Mouse (Mus musculus): ENCODE results near the gene Kpna3. TPM values are rescaled to one million over a fixed set of nuclear protein-coding genes. Genes with fewer than 3 reads are reported as not detected.
A peak's percentile ranks its signal among the peaks of the same experiment; 100 is the strongest.

The Kpna3 gene
- polyA plus RNA-seq, 1 experiment from 2014 or later: 122 TPM

DNA sequence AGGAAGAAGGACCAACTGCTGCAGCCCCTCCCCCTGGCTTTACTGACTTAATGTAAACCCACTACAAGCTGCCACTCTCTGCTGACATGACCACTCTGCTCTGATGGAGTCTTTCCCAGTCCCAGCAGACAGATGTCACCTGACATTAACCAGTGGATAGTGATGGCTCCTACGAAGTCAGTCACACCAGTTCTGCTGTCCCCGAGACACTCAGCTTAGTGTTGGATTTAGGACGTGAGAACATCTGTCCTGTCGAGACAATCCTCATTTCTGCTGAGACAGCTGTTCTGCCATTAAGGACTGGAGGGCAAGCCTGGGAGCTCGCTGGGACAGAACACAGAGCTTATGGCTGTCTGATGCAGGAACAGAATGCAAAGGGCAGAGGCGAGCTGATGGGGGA, 88.9 kb downstream of the Kpna3 start:
- H3K27ac ChIP-seq (replicated peaks; ENCODE audit: low read depth, low read length): no peak overlapping the region
- H3K9me3 ChIP-seq (replicated peaks; ENCODE audit: control insufficient read depth, low read length): no peaks in the 10 kb centered on the region
- H3K36me3 ChIP-seq (replicated peaks; ENCODE audit: control insufficient read depth, insufficient read depth, low read depth, low read length): no peaks in the 10 kb centered on the region
- no peaks in the 10 kb centered on the region for H3K4me1 ChIP-seq (ENCODE audit: control insufficient read depth, insufficient read depth, low read length)
- no peak overlapping the region for H3K4me2 ChIP-seq (ENCODE audit: low read depth, low read length)
- H3K27me3 ChIP-seq (ENCODE audit: control insufficient read depth, insufficient read depth, low read length): no peaks in the 10 kb centered on the region
- ATAC-seq (replicated peaks; ENCODE audit: insufficient number of reproducible peaks, low FRiP score, low TSS enrichment, low read depth) (no peak), DNase-seq (ENCODE audit: low spot score) (no peak)
- WGBS: 68% methylated on average over 6 of the region's 6 CpGs
- H3K9ac ChIP-seq (replicated peaks; ENCODE audit: low read length): no peak overlapping the region
- H3K4me3 ChIP-seq (ENCODE audit: low read depth, low read length): no peak overlapping the region

DNA sequence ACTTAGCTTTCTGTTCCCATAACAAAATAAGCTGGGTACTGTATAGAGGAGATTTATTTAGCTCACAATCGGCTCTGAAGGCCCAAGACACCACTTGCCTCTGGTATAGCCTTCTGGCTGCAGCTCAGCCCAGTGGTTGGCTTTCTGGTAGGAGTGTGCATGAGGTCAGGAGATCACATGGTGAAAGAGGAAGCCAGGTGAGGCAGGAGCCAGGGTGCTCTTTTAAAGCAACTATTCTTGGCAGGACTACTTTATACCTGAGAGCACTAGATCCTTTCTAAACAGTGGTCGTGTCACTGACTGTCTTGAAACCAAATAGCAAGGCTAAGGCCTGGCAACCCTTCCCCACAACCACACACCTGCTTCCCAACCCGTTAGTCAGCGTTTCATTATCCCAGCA, 89.8 kb downstream of the Kpna3 start:
- Histone ChIP-seq H3K9me3 (replicated peaks; ENCODE audit: control insufficient read depth, low read length) (no peaks in the 10 kb centered on the region), H3K4me2 (ENCODE audit: low read depth, low read length) (no peak overlapping the region), H3K4me1 (ENCODE audit: control insufficient read depth, insufficient read depth, low read length) (no peaks in the 10 kb centered on the region), H3K27ac (replicated peaks; ENCODE audit: low read depth, low read length) (no peak overlapping the region), H3K36me3 (replicated peaks; ENCODE audit: control insufficient read depth, insufficient read depth, low read depth, low read length) (no peaks in the 10 kb centered on the region), H3K27me3 (ENCODE audit: control insufficient read depth, insufficient read depth, low read length) (no peaks in the 10 kb centered on the region), H3K9ac (replicated peaks; ENCODE audit: low read length) (no peak overlapping the region), H3K4me3 (ENCODE audit: low read depth, low read length) (no peak overlapping the region)
- WGBS: 91% methylated on average over 4 of the region's 4 CpGs
- DNase-seq (ENCODE audit: low spot score): no peak
- no peak for ATAC-seq (replicated peaks; ENCODE audit: insufficient number of reproducible peaks, low FRiP score, low TSS enrichment, low read depth)

DNA sequence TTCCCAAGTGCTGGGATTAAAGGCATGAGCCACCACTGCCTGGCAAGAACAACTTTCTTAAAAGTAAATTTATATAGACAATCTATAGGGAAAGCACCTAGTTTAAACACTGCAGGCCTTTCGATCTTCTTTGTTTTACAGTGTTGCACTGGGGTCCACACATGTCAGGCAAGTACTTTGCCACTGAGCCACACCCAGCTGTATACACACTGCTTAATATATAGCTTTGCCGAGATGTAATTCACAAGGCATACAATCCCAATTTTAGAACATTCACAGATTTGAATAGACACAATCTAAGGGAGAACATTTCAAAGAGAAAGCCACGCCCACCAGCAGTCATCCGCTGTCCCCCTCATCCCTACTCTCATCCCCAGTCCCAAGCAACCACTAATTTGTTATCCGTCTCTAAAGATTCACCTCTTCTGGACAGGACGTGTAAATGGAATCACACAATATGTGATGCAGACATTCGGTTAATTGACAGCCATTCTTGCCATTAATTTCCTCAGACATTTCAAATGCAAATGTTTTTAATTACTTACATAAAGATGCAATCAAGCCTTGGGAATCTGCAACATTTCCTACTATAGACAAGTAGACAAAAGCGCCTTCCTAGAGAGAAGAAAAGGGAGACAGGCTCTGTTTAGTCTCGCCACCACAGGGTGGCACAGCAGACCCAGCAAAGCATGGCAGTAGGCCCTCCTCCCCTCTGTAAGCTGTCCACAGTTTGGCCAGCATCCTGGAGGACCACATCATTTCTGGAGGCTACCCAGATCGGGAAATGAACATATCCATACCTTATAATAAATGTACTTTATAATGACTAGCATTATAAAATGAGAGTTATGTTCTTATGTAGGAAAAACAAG, 92.6 kb downstream of the Kpna3 start:
- H3K27me3 ChIP-seq (ENCODE audit: control insufficient read depth, insufficient read depth, low read length): no peaks in the 10 kb centered on the region
- H3K4me2 ChIP-seq (ENCODE audit: low read depth, low read length): no peak overlapping the region
- H3K9ac ChIP-seq (replicated peaks; ENCODE audit: low read length): no peak overlapping the region
- H3K36me3 ChIP-seq (replicated peaks; ENCODE audit: control insufficient read depth, insufficient read depth, low read depth, low read length): no peaks in the 10 kb centered on the region
- no peak overlapping the region for H3K27ac ChIP-seq (replicated peaks; ENCODE audit: low read depth, low read length)
- DNase-seq (ENCODE audit: low spot score) (no peak), ATAC-seq (replicated peaks; ENCODE audit: insufficient number of reproducible peaks, low FRiP score, low TSS enrichment, low read depth) (no peak)
- 78% methylated on average over 10 of the region's 10 CpGs for WGBS
- no peaks in the 10 kb centered on the region for H3K4me1 ChIP-seq (ENCODE audit: control insufficient read depth, insufficient read depth, low read length)
- no peak overlapping the region for H3K4me3 ChIP-seq (ENCODE audit: low read depth, low read length)
- no peaks in the 10 kb centered on the region for H3K9me3 ChIP-seq (replicated peaks; ENCODE audit: control insufficient read depth, low read length)

DNA sequence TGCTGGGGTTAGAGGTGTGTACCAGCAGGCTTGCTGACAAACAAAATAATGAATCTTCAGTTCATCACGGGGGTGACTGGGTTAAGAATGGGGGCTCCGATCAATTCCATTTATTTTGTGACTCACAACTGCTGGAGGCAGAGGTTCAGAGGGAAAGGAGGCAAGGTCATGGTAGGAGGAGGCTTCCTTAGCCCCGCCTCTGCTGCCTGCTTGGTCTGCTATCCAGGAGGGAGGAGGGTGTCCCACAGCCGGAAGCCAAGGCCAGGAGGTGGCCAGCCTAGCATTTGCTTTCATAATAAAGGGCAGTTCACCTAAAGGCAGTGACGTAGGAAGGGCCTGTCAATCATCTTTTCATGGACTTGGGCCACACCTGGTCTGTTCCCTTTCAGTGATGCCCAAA, 95.1 kb downstream of the Kpna3 start:
- Histone ChIP-seq H3K36me3 (replicated peaks; ENCODE audit: control insufficient read depth, insufficient read depth, low read depth, low read length) (no peaks in the 10 kb centered on the region), H3K4me2 (ENCODE audit: low read depth, low read length) (no peak overlapping the region), H3K27ac (replicated peaks; ENCODE audit: low read depth, low read length) (no peak overlapping the region), H3K9me3 (replicated peaks; ENCODE audit: control insufficient read depth, low read length) (no peaks in the 10 kb centered on the region), H3K4me3 (ENCODE audit: low read depth, low read length) (no peak overlapping the region), H3K27me3 (ENCODE audit: control insufficient read depth, insufficient read depth, low read length) (no peaks in the 10 kb centered on the region), H3K9ac (replicated peaks; ENCODE audit: low read length) (no peak overlapping the region), H3K4me1 (ENCODE audit: control insufficient read depth, insufficient read depth, low read length) (no peaks in the 10 kb centered on the region)
- DNase-seq (ENCODE audit: low spot score): no peak
- no peak for ATAC-seq (replicated peaks; ENCODE audit: insufficient number of reproducible peaks, low FRiP score, low TSS enrichment, low read depth)
- 67% methylated on average over 5 of the region's 5 CpGs for WGBS

DNA sequence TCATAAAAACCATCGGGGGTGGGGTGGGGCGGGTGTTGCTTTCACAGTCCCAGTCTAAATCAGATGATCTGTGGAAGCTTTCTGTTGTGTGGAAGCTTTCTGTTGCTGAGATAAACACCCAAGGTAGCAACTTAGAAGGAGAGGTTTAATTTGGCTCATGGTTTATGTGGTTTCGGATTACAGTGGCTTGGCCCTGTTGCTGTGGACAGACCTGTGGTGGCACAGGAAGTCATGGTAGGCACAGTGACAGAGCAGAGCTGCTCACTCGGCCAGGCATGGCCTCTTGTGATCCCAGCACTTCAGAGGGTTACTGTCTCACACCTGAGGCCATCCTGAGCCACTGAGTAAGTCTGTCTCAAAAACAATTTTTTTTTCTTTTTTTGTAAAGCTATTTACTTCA, 100.3 kb downstream of the Kpna3 start:
- Histone ChIP-seq H3K4me2 (ENCODE audit: low read depth, low read length) (no peak overlapping the region), H3K4me3 (ENCODE audit: low read depth, low read length) (no peak overlapping the region), H3K27me3 (ENCODE audit: control insufficient read depth, insufficient read depth, low read length) (no peaks in the 10 kb centered on the region), H3K9ac (replicated peaks; ENCODE audit: low read length) (no peak overlapping the region), H3K4me1 (ENCODE audit: control insufficient read depth, insufficient read depth, low read length) (no peaks in the 10 kb centered on the region), H3K27ac (replicated peaks; ENCODE audit: low read depth, low read length) (no peak overlapping the region), H3K9me3 (replicated peaks; ENCODE audit: control insufficient read depth, low read length) (no peaks in the 10 kb centered on the region), H3K36me3 (replicated peaks; ENCODE audit: control insufficient read depth, insufficient read depth, low read depth, low read length) (no peaks in the 10 kb centered on the region)
- DNase-seq (ENCODE audit: low spot score) (no peak), ATAC-seq (replicated peaks; ENCODE audit: insufficient number of reproducible peaks, low FRiP score, low TSS enrichment, low read depth) (no peak)
- 72% methylated on average over 4 of the region's 4 CpGs for WGBS

DNA sequence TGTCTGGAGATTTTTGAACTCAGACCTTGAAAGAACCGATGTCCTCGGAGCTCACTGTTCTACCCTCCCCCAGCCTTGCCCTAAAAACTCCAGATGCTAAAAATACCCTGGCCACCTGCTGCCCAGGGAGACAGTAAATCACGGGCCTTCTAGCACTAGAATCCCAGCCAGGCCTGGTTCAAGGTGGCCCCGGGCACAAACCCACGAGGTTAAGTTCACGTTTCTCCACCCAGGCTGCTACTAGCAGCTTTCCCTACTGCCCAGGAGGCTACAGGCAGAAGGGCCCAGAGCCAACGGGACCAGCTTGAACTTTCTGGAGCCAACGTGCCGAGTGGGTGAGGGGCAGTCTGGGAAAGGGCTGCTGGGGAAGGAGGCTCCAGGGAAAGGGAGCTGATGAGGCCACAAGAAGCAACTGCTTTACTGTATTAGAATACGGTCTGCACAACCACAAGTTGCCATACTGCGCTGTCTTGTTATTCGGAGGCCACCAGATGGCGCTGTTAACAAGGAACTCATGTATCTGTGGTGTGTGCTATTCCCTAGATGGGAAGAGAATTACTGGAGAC, 108.6 kb downstream of the Kpna3 start:
- no peak overlapping the region for H3K9ac ChIP-seq (replicated peaks; ENCODE audit: low read length)
- no peaks in the 10 kb centered on the region; the same call in 1 of the 2 replicates for H3K4me1 ChIP-seq (ENCODE audit: control insufficient read depth, insufficient read depth, low read length)
- no peaks in the 10 kb centered on the region for H3K9me3 ChIP-seq (replicated peaks; ENCODE audit: control insufficient read depth, low read length)
- DNase-seq (ENCODE audit: low spot score) (peak; percentile 90), ATAC-seq (replicated peaks; ENCODE audit: insufficient number of reproducible peaks, low FRiP score, low TSS enrichment, low read depth) (no peak; the same call in 1 of the 2 replicates)
- no peaks in the 10 kb centered on the region for H3K36me3 ChIP-seq (replicated peaks; ENCODE audit: control insufficient read depth, insufficient read depth, low read depth, low read length)
- WGBS: 29% methylated on average over 13 of the region's 13 CpGs
- no peak overlapping the region for H3K4me3 ChIP-seq (ENCODE audit: low read depth, low read length)
- H3K27me3 ChIP-seq (ENCODE audit: control insufficient read depth, insufficient read depth, low read length): no peaks in the 10 kb centered on the region
- H3K4me2 ChIP-seq (ENCODE audit: low read depth, low read length): no peak overlapping the region
- no peak overlapping the region for H3K27ac ChIP-seq (replicated peaks; ENCODE audit: low read depth, low read length)

DNA sequence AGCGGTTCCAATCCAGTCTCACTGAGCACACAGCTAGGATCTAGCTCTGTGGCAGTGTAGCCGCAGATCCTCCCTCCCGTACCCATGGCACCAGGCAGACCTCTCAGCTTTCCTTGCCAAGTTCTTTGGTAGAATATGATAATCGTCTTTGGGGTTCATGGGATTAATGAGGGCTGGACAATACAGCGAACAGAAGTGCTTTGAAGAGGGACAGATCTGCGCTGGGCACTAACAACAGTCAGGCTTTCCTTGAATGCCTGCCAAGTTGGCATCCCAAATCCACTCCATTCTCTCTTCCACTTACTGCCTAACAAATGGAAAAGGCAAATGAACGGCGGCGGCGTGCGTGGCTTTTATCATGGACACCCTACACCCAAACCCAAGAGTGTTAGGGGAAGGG, 109.1 kb downstream of the Kpna3 start:
- Histone ChIP-seq H3K9me3 (replicated peaks; ENCODE audit: control insufficient read depth, low read length) (no peaks in the 10 kb centered on the region), H3K27me3 (ENCODE audit: control insufficient read depth, insufficient read depth, low read length) (no peaks in the 10 kb centered on the region), H3K4me2 (ENCODE audit: low read depth, low read length) (no peak overlapping the region), H3K4me3 (ENCODE audit: low read depth, low read length) (no peak overlapping the region), H3K9ac (replicated peaks; ENCODE audit: low read length) (no peak overlapping the region), H3K27ac (replicated peaks; ENCODE audit: low read depth, low read length) (no peak overlapping the region), H3K4me1 (ENCODE audit: control insufficient read depth, insufficient read depth, low read length) (no peaks in the 10 kb centered on the region; the same call in 1 of the 2 replicates), H3K36me3 (replicated peaks; ENCODE audit: control insufficient read depth, insufficient read depth, low read depth, low read length) (no peaks in the 10 kb centered on the region)
- ATAC-seq (replicated peaks; ENCODE audit: insufficient number of reproducible peaks, low FRiP score, low TSS enrichment, low read depth) (no peak), DNase-seq (ENCODE audit: low spot score) (no peak)
- WGBS: 83% methylated on average over 11 of the region's 11 CpGs

Measured in embryonic facial prominence, embryonic 11.5 days (tissue).